Mouse (Mus musculus): ENCODE results near the gene Als2. TPM values are rescaled to one million over a fixed set of nuclear protein-coding genes. Genes with fewer than 3 reads are reported as not detected.

The Als2 gene
- total and polyA plus RNA-seq, 2 experiments from 2014 or later: 11.6 to 32.8 TPM

DNA sequence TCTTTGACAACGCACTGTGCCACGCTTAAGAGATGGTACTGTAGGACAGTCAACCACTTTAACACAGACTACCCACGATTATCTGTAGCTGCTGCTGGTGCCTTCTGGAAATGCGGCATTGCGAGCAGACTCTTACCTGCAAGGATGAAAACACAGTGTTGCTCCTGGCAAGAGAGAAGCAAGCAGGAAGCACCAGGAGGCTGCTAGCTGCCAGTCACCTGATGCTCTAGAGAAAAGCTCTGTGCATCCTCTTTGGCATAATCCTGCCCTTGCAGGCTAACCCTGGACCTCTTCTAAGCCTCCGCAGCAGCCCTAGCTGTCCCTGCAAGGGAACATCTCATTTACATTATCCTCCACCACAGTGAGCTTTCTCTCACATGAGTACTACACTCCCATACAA lies 75.6 kb downstream of the Als2 start:
- Histone ChIP-seq H3K4me1 (ENCODE audit: insufficient read depth, low read length) (no peaks in the 10 kb centered on the region), H3K9ac (replicated peaks; ENCODE audit: low read length) (no peak overlapping the region), H3K36me3 (ENCODE audit: insufficient read depth, low read length) (peaks cover 12% of the 10 kb centered on the region), H3K27ac (no peak overlapping the region), H3K4me2 (ENCODE audit: low read depth, low read length) (no peak overlapping the region), H3K27me3 (ENCODE audit: insufficient read depth, low read length) (no peaks in the 10 kb centered on the region), H3K4me3 (ENCODE audit: low read length) (no peak overlapping the region), H3K9me3 (ENCODE audit: low read length) (no peaks in the 10 kb centered on the region)
- 80% methylated on average over 6 of the region's 6 CpGs for WGBS
- no peak for TF ChIP-seq CTCF (IDR thresholded peaks at IDR 0.05; ENCODE audit: low read depth)
- ATAC-seq (no peak), DNase-seq (ENCODE audit: low spot score) (no peak)

DNA sequence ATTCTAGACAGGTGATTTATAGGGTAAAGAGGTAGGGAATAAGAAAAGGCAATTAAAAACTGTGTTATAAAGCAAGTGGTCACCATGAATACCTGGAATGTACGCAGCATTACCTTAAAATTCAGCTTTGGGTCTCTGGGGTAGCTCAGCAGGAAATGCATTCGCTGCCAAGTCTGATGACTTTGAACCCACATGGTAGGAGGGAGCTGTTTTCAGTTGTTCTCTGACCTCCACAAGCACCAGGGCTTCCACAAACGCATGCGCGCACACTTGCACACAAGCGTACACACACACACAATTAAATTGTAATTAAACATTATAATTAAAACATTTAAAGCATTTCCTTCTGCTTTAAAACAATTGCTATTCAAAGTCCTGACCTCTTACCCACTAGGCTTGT lies 76.2 kb downstream of the Als2 start:
- WGBS: 74% methylated on average over 6 of the region's 6 CpGs
- H3K4me2 ChIP-seq (ENCODE audit: low read depth, low read length): no peak overlapping the region
- H3K27me3 ChIP-seq (ENCODE audit: insufficient read depth, low read length): no peaks in the 10 kb centered on the region
- ATAC-seq: no peak
- no peaks in the 10 kb centered on the region for H3K4me1 ChIP-seq (ENCODE audit: insufficient read depth, low read length)
- DNase-seq (ENCODE audit: low spot score): no peak
- no peak overlapping the region for H3K9ac ChIP-seq (replicated peaks; ENCODE audit: low read length)
- no peak for TF ChIP-seq CTCF (IDR thresholded peaks at IDR 0.05; ENCODE audit: low read depth)
- H3K36me3 ChIP-seq (ENCODE audit: insufficient read depth, low read length): peaks cover 7% of the 10 kb centered on the region; the same call in 1 of the 2 replicates
- H3K9me3 ChIP-seq (ENCODE audit: low read length): no peaks in the 10 kb centered on the region
- H3K4me3 ChIP-seq (ENCODE audit: low read length): no peak overlapping the region
- H3K27ac ChIP-seq: no peak overlapping the region

DNA sequence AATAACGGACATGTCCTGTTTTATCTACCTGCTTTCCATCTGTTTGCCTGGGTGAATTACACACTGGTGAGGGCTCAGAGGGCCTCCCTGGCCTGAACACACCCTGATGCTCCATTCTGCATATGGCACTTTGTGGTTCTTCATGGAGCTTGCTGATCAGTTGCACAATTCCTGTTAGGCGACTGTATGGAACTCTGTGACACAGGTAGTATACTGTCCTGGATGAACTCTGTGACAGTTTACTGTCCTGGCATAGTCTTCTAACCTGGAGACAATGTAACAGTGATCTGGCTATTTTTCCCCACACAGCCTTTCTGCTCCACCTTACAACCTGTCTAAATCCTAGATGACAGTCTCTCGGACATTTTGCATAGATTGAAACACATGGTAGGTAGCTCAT lies 77.9 kb downstream of the Als2 start:
- no peaks in the 10 kb centered on the region for H3K27me3 ChIP-seq (ENCODE audit: insufficient read depth, low read length)
- H3K4me3 ChIP-seq (ENCODE audit: low read length): no peak overlapping the region
- peaks cover 5% of the 10 kb centered on the region; the same call in 1 of the 2 replicates for H3K36me3 ChIP-seq (ENCODE audit: insufficient read depth, low read length)
- H3K4me1 ChIP-seq (ENCODE audit: insufficient read depth, low read length): no peaks in the 10 kb centered on the region
- H3K9me3 ChIP-seq (ENCODE audit: low read length): no peaks in the 10 kb centered on the region
- H3K4me2 ChIP-seq (ENCODE audit: low read depth, low read length): no peak overlapping the region
- no peak overlapping the region for H3K27ac ChIP-seq
- WGBS: 94% methylated on average over 3 of the region's 3 CpGs
- DNase-seq (ENCODE audit: low spot score) (no peak), ATAC-seq (no peak)
- TF ChIP-seq CTCF (IDR thresholded peaks at IDR 0.05; ENCODE audit: low read depth): no peak
- H3K9ac ChIP-seq (replicated peaks; ENCODE audit: low read length): no peak overlapping the region

DNA sequence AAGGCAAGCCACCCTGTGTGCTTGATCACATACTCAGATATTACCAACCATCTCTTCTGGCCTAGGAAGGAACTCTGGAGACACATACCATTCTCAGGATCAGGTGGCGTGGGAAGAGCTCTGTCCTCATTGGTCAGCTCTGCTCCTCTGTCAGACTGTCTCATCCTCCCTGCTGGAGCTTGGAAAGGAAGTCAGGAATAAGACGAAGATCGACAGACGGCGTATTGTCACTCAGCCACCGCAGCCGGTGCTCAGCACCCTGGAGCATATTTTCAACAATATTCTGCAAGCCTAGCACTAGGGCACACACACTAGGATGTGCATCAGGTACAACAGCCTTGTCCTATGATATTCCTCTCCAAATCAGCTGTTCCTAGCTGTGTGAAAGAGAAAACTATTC lies 78.5 kb downstream of the Als2 start:
- Histone ChIP-seq H3K4me1 (ENCODE audit: insufficient read depth, low read length) (no peaks in the 10 kb centered on the region), H3K4me2 (ENCODE audit: low read depth, low read length) (no peak overlapping the region), H3K9ac (replicated peaks; ENCODE audit: low read length) (no peak overlapping the region), H3K36me3 (ENCODE audit: insufficient read depth, low read length) (peaks cover 5% of the 10 kb centered on the region; the same call in 1 of the 2 replicates), H3K9me3 (ENCODE audit: low read length) (no peaks in the 10 kb centered on the region), H3K27me3 (ENCODE audit: insufficient read depth, low read length) (no peaks in the 10 kb centered on the region), H3K4me3 (ENCODE audit: low read length) (no peak overlapping the region), H3K27ac (no peak overlapping the region)
- ATAC-seq (no peak), DNase-seq (ENCODE audit: low spot score) (no peak)
- 75% methylated on average over 7 of the region's 7 CpGs for WGBS
- TF ChIP-seq CTCF (IDR thresholded peaks at IDR 0.05; ENCODE audit: low read depth): no peak

DNA sequence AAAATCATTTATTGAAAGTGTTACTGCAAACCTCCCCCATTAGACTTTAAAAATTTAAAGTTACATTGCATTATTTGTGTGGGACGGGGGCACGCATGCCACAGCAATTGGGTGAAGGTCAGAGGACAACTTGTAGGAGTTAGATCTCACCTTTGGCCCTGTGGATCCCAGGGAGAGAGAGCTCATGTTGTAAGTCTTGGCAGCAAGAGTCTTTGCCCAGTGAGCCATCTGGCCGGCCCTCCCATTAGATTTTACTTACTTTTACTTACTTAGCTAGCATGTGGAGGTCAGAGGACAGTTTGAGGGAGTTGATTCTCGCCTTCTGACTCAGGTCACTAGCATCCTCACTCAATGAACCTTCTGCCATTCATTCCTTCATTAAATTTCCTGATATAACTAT lies 79.2 kb downstream of the Als2 start:
- TF ChIP-seq CTCF (IDR thresholded peaks at IDR 0.05; ENCODE audit: low read depth): no peak
- Histone ChIP-seq H3K9me3 (ENCODE audit: low read length) (no peaks in the 10 kb centered on the region), H3K27ac (no peak overlapping the region), H3K9ac (replicated peaks; ENCODE audit: low read length) (no peak overlapping the region), H3K4me1 (ENCODE audit: insufficient read depth, low read length) (no peaks in the 10 kb centered on the region), H3K4me2 (ENCODE audit: low read depth, low read length) (no peak overlapping the region), H3K4me3 (ENCODE audit: low read length) (no peak overlapping the region), H3K36me3 (ENCODE audit: insufficient read depth, low read length) (0 out of 2 replicates have a peak, but pooled peaks cover 3% of the 10 kb centered on the region), H3K27me3 (ENCODE audit: insufficient read depth, low read length) (no peaks in the 10 kb centered on the region)
- ATAC-seq (no peak), DNase-seq (ENCODE audit: low spot score) (no peak)
- 82% methylated on average over 4 of the region's 4 CpGs for WGBS

DNA sequence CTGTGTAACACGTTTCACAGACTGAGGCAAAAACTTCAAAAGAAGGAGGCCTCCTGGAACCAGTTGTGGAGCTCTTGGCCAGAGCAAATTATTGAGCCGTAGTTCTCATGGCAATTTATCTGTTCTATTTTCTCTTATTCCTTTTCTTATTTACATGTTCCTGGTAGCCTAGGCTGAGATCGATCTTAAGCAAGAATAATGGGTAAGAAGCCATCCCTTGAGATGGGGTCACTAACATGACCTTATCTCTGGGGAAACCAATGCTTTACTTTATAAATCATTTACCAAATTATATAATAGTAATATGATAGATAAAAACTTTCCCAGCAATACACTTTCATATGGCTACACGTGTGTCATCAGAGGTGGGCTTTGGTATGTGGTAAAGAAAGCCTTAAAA lies 84.7 kb downstream of the Als2 start:
- no peaks in the 10 kb centered on the region for H3K9me3 ChIP-seq (ENCODE audit: low read length)
- no peaks in the 10 kb centered on the region for H3K27me3 ChIP-seq (ENCODE audit: insufficient read depth, low read length)
- 70% methylated on average over 4 of the region's 4 CpGs for WGBS
- no peak for DNase-seq (ENCODE audit: low spot score)
- ATAC-seq: no peak
- no peak overlapping the region for H3K4me3 ChIP-seq (ENCODE audit: low read length)
- H3K36me3 ChIP-seq (ENCODE audit: insufficient read depth, low read length): no peaks in the 10 kb centered on the region
- no peak overlapping the region for H3K9ac ChIP-seq (replicated peaks; ENCODE audit: low read length)
- no peaks in the 10 kb centered on the region for H3K4me1 ChIP-seq (ENCODE audit: insufficient read depth, low read length)
- H3K4me2 ChIP-seq (ENCODE audit: low read depth, low read length): no peak overlapping the region
- TF ChIP-seq CTCF (IDR thresholded peaks at IDR 0.05; ENCODE audit: low read depth): no peak
- no peak overlapping the region for H3K27ac ChIP-seq

DNA sequence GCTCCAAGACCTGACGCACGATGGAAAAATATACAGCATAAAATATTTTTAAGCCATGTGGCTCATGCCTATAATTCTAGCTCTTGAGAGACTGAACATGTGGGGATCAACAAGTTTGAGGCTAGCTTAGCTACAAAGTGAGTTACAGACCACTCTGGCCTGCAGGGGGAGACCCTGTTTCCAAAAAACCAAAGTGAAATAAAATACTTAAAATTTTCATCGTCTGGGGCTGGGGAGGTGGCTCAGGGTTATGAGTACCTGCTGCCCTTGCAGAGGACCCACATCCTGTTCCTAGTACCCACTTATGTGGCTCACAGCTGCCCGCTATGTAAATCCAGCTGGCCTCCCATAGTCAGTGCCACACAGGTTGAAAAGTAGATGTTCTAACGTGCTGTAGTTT lies 86.5 kb downstream of the Als2 start:
- no peaks in the 10 kb centered on the region for H3K36me3 ChIP-seq (ENCODE audit: insufficient read depth, low read length)
- no peak overlapping the region for H3K9ac ChIP-seq (replicated peaks; ENCODE audit: low read length)
- no peak for ATAC-seq
- no peak for DNase-seq (ENCODE audit: low spot score)
- H3K4me1 ChIP-seq (ENCODE audit: insufficient read depth, low read length): no peaks in the 10 kb centered on the region
- H3K9me3 ChIP-seq (ENCODE audit: low read length): no peaks in the 10 kb centered on the region
- TF ChIP-seq CTCF (IDR thresholded peaks at IDR 0.05; ENCODE audit: low read depth): no peak; the same call in 1 of the 2 replicates
- no peak overlapping the region for H3K27ac ChIP-seq
- WGBS: 81% methylated on average over 5 of the region's 5 CpGs
- H3K4me2 ChIP-seq (ENCODE audit: low read depth, low read length): no peak overlapping the region
- no peaks in the 10 kb centered on the region for H3K27me3 ChIP-seq (ENCODE audit: insufficient read depth, low read length)
- H3K4me3 ChIP-seq (ENCODE audit: low read length): no peak overlapping the region
